In genomic region chr7:19821633-19822032, GRCm38 (mm10) we compare ENCODE assay signal across 14 mouse cellular contexts. TPM values are rescaled to one million over a fixed set of nuclear protein-coding genes. Genes with fewer than 3 reads are reported as not detected.
DNase-seq lines count a peak whose midpoint lies in the region; ATAC-seq and TF ChIP-seq lines count a peak whose summit lies in the region.
"Had no signal": no experiment of that assay in that cellular context is flagged by ENCODE, and none has a peak within 500 bp of the region (broad histone marks: within the 10 kb centered on the region; RNA-seq: fewer than 3 reads in every experiment).

No protein-coding gene starts in this region.

- TF ChIP-seq POLR2A in heart, adult 2 months (IDR thresholded peaks at IDR 0.05; ENCODE audit: insufficient read depth, low read depth, low read length) = no peak

- peak overlapping the region; percentile 99 for H3K9ac ChIP-seq in heart, adult 2 months (ENCODE audit: low read depth, low read length)
- H3K9ac ChIP-seq in lung, postnatal 0 days (replicated peaks; ENCODE audit: low read depth) = no peak overlapping the region
- H3K9ac ChIP-seq in limb, embryonic 11.5 days (ENCODE audit: low read length) = no peak overlapping the region
- peak overlapping the region; percentile 90; the same call in 1 of the 2 replicates for H3K9ac ChIP-seq in stomach, embryonic 16.5 days (ENCODE audit: low read length)
- no peak overlapping the region for H3K9ac ChIP-seq in midbrain, embryonic 13.5 days (replicated peaks)

- no peaks in the 10 kb centered on the region for H3K36me3 ChIP-seq in heart, adult 2 months (ENCODE audit: control insufficient read depth, insufficient read depth, low read length)
- H3K36me3 ChIP-seq in lung, postnatal 0 days (ENCODE audit: insufficient read depth, low read length) = no peaks in the 10 kb centered on the region
- H3K36me3 ChIP-seq in limb, embryonic 11.5 days (ENCODE audit: control insufficient read depth, insufficient read depth, low read length) = no peaks in the 10 kb centered on the region
- H3K36me3 ChIP-seq in stomach, embryonic 16.5 days (ENCODE audit: control insufficient read depth, insufficient read depth, low read length) = 0 out of 2 replicates have a peak, but pooled peaks cover 6% of the 10 kb centered on the region
- H3K36me3 ChIP-seq in midbrain, embryonic 13.5 days = no peaks in the 10 kb centered on the region
- H3K36me3 ChIP-seq: midbrain, embryonic 12.5 days had no signal

- H3K27ac ChIP-seq in heart, adult 2 months = peak overlapping the region; percentile 76
- 0 out of 2 replicates have a peak overlapping the region, but pooled peaks have one; percentile 88 for H3K27ac ChIP-seq in lung, postnatal 0 days (ENCODE audit: low read length)
- no peak overlapping the region for H3K27ac ChIP-seq in limb, embryonic 11.5 days (replicated peaks; ENCODE audit: low read depth, low read length)
- H3K27ac ChIP-seq in stomach, embryonic 16.5 days (ENCODE audit: low read length) = no peak overlapping the region
- no peak overlapping the region for H3K27ac ChIP-seq in midbrain, embryonic 13.5 days
- H3K27ac ChIP-seq: midbrain, embryonic 12.5 days had no signal

- H3K27me3 ChIP-seq in heart, adult 2 months (ENCODE audit: control insufficient read depth, insufficient read depth, low read length) = no peaks in the 10 kb centered on the region
- no peaks in the 10 kb centered on the region for H3K27me3 ChIP-seq in lung, postnatal 0 days (replicated peaks; ENCODE audit: insufficient read depth, low read length)
- H3K27me3 ChIP-seq in limb, embryonic 11.5 days (ENCODE audit: control insufficient read depth, insufficient read depth, low read length) = peaks cover 25% of the 10 kb centered on the region
- no peaks in the 10 kb centered on the region; the same call in 1 of the 2 replicates for H3K27me3 ChIP-seq in stomach, embryonic 16.5 days (ENCODE audit: control insufficient read depth, insufficient read depth, low read length)
- H3K27me3 ChIP-seq in midbrain, embryonic 13.5 days = peaks cover 63% of the 10 kb centered on the region

- no peak for TF ChIP-seq CTCF in heart, adult 2 months (IDR thresholded peaks at IDR 0.05)
- no peak for TF ChIP-seq CTCF in lung, postnatal 0 days (IDR thresholded peaks at IDR 0.05)

- peak overlapping the region; percentile 67; the same call in 1 of the 2 replicates for H3K4me3 ChIP-seq in heart, adult 2 months
- peak overlapping the region; percentile 48 for H3K4me3 ChIP-seq in lung, postnatal 0 days (ENCODE audit: low read depth, low read length)
- H3K4me3 ChIP-seq in limb, embryonic 11.5 days (ENCODE audit: low read depth, low read length) = no peak overlapping the region
- peak overlapping the region; percentile 64 for H3K4me3 ChIP-seq in stomach, embryonic 16.5 days (replicated peaks; ENCODE audit: low read length)
- H3K4me3 ChIP-seq in midbrain, embryonic 13.5 days (replicated peaks) = no peak overlapping the region

- H3K79me2 ChIP-seq in heart, adult 2 months (replicated peaks; ENCODE audit: control insufficient read depth, insufficient read depth, low read length) = no peaks in the 10 kb centered on the region

- peak overlapping the region; percentile 92 for H3K4me2 ChIP-seq in lung, postnatal 0 days (replicated peaks; ENCODE audit: low read depth, low read length)
- 0 out of 2 replicates have a peak overlapping the region, but pooled peaks have one; percentile 53 for H3K4me2 ChIP-seq in limb, embryonic 11.5 days (ENCODE audit: low read depth, severe bottlenecking)
- H3K4me2 ChIP-seq in stomach, embryonic 16.5 days (ENCODE audit: low read depth, low read length) = peak overlapping the region; percentile 97
- no peak overlapping the region for H3K4me2 ChIP-seq in midbrain, embryonic 13.5 days (replicated peaks)

- 91% methylated on average over 7 of the region's 7 CpGs for WGBS in heart, adult 2 months
- 72% methylated on average over 7 of the region's 7 CpGs for WGBS in lung, postnatal 0 days
- WGBS in limb, embryonic 11.5 days = 54% methylated on average over 7 of the region's 7 CpGs
- 76% methylated on average over 7 of the region's 7 CpGs for WGBS in stomach, embryonic 16.5 days
- 61% methylated on average over 7 of the region's 7 CpGs for WGBS in midbrain, embryonic 13.5 days

- no peak for ATAC-seq in lung, postnatal 0 days
- no peak for ATAC-seq in limb, embryonic 11.5 days (ENCODE audit: insufficient number of reproducible peaks, low FRiP score, low TSS enrichment, low read depth)
- no peak for ATAC-seq in stomach, embryonic 16.5 days (ENCODE audit: insufficient read depth, low FRiP score)
- no peak for ATAC-seq in midbrain, embryonic 13.5 days
- ATAC-seq: forebrain, postnatal 0 days had no signal

- no peak for DNase-seq in heart, adult 2 months
- DNase-seq in heart, postnatal 10 days = no peak
- DNase-seq in lung, postnatal 0 days (ENCODE audit: low spot score) = no peak
- no peak for DNase-seq in lung, postnatal 25 days (ENCODE audit: low spot score)
- DNase-seq in limb, embryonic 11.5 days (ENCODE audit: low spot score) = no peak
- no peak for DNase-seq in left cerebral cortex, postnatal 4 days
- DNase-seq: forebrain, postnatal 0 days had no signal

- H3K9me3 ChIP-seq in lung, postnatal 0 days (ENCODE audit: low read length) = no peaks in the 10 kb centered on the region
- H3K9me3 ChIP-seq in limb, embryonic 11.5 days (ENCODE audit: control insufficient read depth, low read length) = no peaks in the 10 kb centered on the region; the same call in 1 of the 2 replicates
- H3K9me3 ChIP-seq in stomach, embryonic 16.5 days (replicated peaks; ENCODE audit: control insufficient read depth, low read length) = no peaks in the 10 kb centered on the region
- H3K9me3 ChIP-seq in midbrain, embryonic 13.5 days = no peaks in the 10 kb centered on the region

- no peak for TF ChIP-seq EP300 in heart, adult 2 months (IDR thresholded peaks at IDR 0.05; ENCODE audit: insufficient read depth, low read depth, low read length)
- no peak for TF ChIP-seq EP300 in lung, postnatal 0 days (IDR thresholded peaks at IDR 0.05)

- intact Hi-C loops in heart, adult 2 months (cut with DNase I) = no loop called here
- intact Hi-C loops in heart, postnatal 10 days (cut with DNase I) = no loop called here
- intact Hi-C loops in left cerebral cortex, postnatal 4 days (cut with DNase I) = no loop called here

- H3K4me1 ChIP-seq in heart, adult 2 months (ENCODE audit: control insufficient read depth, insufficient read depth, low read length) = peaks cover 20% of the 10 kb centered on the region
- peaks cover 32% of the 10 kb centered on the region; the same call in 1 of the 2 replicates for H3K4me1 ChIP-seq in lung, postnatal 0 days (ENCODE audit: insufficient read depth, low read depth, low read length)
- H3K4me1 ChIP-seq in limb, embryonic 11.5 days (ENCODE audit: control insufficient read depth, insufficient read depth, low read length) = peaks cover 23% of the 10 kb centered on the region
- peaks cover 49% of the 10 kb centered on the region for H3K4me1 ChIP-seq in stomach, embryonic 16.5 days (ENCODE audit: control insufficient read depth, insufficient read depth, low read length)
- H3K4me1 ChIP-seq in midbrain, embryonic 13.5 days (replicated peaks) = peaks cover 31% of the 10 kb centered on the region

RNA-seq across cellular contexts. Expression of gene Bcl3, which starts 0.9 kb away (rescaled TPM):
- total RNA-seq in heart, adult 2 months (2021) = 1 to 10 TPM; 3.5 to 6.1 TPM
- 11.9 and 14.0 TPM in 2 replicates for polyA plus RNA-seq in heart, adult 2 months (2012; rRNA removed)
- 1 to 10 TPM; 5.6 to 5.7 TPM for total RNA-seq in heart, postnatal 10 days (2021)
- polyA plus RNA-seq in lung, postnatal 0 days (2015; fragmentation: Nextera tagmentation; extraction: Ambion mirVana) = 8.3 and 20.0 TPM in 2 replicates
- 0.71 and 1.2 TPM in 2 replicates for polyA plus RNA-seq in limb, embryonic 11.5 days (2014; fragmentation: Nextera tagmentation; extraction: Ambion mirVana)
- polyA plus RNA-seq in stomach, embryonic 16.5 days (2015; fragmentation: Nextera tagmentation; extraction: Ambion mirVana) = 9.2 TPM in 2 replicates
- 0.27 and 0.88 TPM in 2 replicates for polyA plus RNA-seq in midbrain, embryonic 13.5 days (2015; fragmentation: Nextera tagmentation; extraction: Ambion mirVana)
- 1 to 10 TPM in 1 of 2 experiments, under 1 TPM in 1; 0.76 to 1.3 TPM for total RNA-seq in left cerebral cortex, postnatal 4 days (2021)

RNA-seq across cellular contexts. Expression of gene Cblc, which starts 25.0 kb away (rescaled TPM):
- total RNA-seq in heart, adult 2 months (2021) = under 1 TPM; 0.63 to 0.77 TPM
- 0.41 and 1.2 TPM in 2 replicates for polyA plus RNA-seq in heart, adult 2 months (2012; rRNA removed)
- under 1 TPM in 1 of 2 experiments, not detected in 1; 0.50 TPM for total RNA-seq in heart, postnatal 10 days (2021)
- 18.4 and 23.9 TPM in 2 replicates for polyA plus RNA-seq in lung, postnatal 0 days (2015; fragmentation: Nextera tagmentation; extraction: Ambion mirVana)
- polyA plus RNA-seq in limb, embryonic 11.5 days (2014; fragmentation: Nextera tagmentation; extraction: Ambion mirVana) = 0.75 and 1.3 TPM in 2 replicates
- polyA plus RNA-seq in stomach, embryonic 16.5 days (2015; fragmentation: Nextera tagmentation; extraction: Ambion mirVana) = 31.2 and 32.9 TPM in 2 replicates
- polyA plus RNA-seq in midbrain, embryonic 13.5 days (2015; fragmentation: Nextera tagmentation; extraction: Ambion mirVana) = 0.32 TPM in 1 of 2 replicates, not detected in the other
- total RNA-seq in left cerebral cortex, postnatal 4 days (2021) = under 1 TPM in 1 of 2 experiments, not detected in 1; 0.93 TPM
- total RNA-seq: heart, postnatal 14 days; left cerebral cortex, adult 8-10 months had no signal
- polyA plus RNA-seq: cortical plate, adult 2 months had no signal

RNA-seq across cellular contexts. Expression of gene Gm19345, which starts 30.2 kb away (rescaled TPM):
- total RNA-seq in heart, adult 2 months (2021) = not detected
- not detected in 2 replicates for polyA plus RNA-seq in heart, adult 2 months (2012; rRNA removed)
- total RNA-seq in heart, postnatal 10 days (2021) = not detected
- polyA plus RNA-seq in lung, postnatal 0 days (2015; fragmentation: Nextera tagmentation; extraction: Ambion mirVana) = 0.12 and 0.24 TPM in 2 replicates
- not detected in 2 replicates for polyA plus RNA-seq in limb, embryonic 11.5 days (2014; fragmentation: Nextera tagmentation; extraction: Ambion mirVana)
- 0.31 and 0.36 TPM in 2 replicates for polyA plus RNA-seq in stomach, embryonic 16.5 days (2015; fragmentation: Nextera tagmentation; extraction: Ambion mirVana)
- polyA plus RNA-seq in midbrain, embryonic 13.5 days (2015; fragmentation: Nextera tagmentation; extraction: Ambion mirVana) = 5.7 and 6.6 TPM in 2 replicates
- 10 to 100 TPM; 14.8 to 15.9 TPM for total RNA-seq in left cerebral cortex, postnatal 4 days (2021)
- total RNA-seq: heart, postnatal 14 days had no signal
- polyA plus RNA-seq: kidney, embryonic 16.5 days had no signal

RNA-seq across cellular contexts. Expression of gene Ceacam16, which starts 39.5 kb away (rescaled TPM):
- total RNA-seq in heart, adult 2 months (2021) = under 1 TPM in 1 of 2 experiments, not detected in 1; 0.14 TPM
- polyA plus RNA-seq in heart, adult 2 months (2012; rRNA removed) = 0.35 and 0.66 TPM in 2 replicates
- not detected for total RNA-seq in heart, postnatal 10 days (2021)
- polyA plus RNA-seq in lung, postnatal 0 days (2015; fragmentation: Nextera tagmentation; extraction: Ambion mirVana) = 0.13 and 0.18 TPM in 2 replicates
- not detected in 2 replicates for polyA plus RNA-seq in limb, embryonic 11.5 days (2014; fragmentation: Nextera tagmentation; extraction: Ambion mirVana)
- not detected in 2 replicates for polyA plus RNA-seq in stomach, embryonic 16.5 days (2015; fragmentation: Nextera tagmentation; extraction: Ambion mirVana)
- 0.54 and 0.62 TPM in 2 replicates for polyA plus RNA-seq in midbrain, embryonic 13.5 days (2015; fragmentation: Nextera tagmentation; extraction: Ambion mirVana)
- not detected for total RNA-seq in left cerebral cortex, postnatal 4 days (2021)
- total RNA-seq: forebrain, postnatal 0 days; left cerebral cortex, adult 8-10 months had no signal
- polyA plus RNA-seq: cortical plate, adult 2 months had no signal

RNA-seq across cellular contexts. Expression of gene Bcam, which starts 50.8 kb away (rescaled TPM):
- 100 to 1,000 TPM; 190 to 214 TPM for total RNA-seq in heart, adult 2 months (2021)
- 240 and 262 TPM in 2 replicates for polyA plus RNA-seq in heart, adult 2 months (2012; rRNA removed)
- 100 to 1,000 TPM; 299 to 317 TPM for total RNA-seq in heart, postnatal 10 days (2021)
- polyA plus RNA-seq in lung, postnatal 0 days (2015; fragmentation: Nextera tagmentation; extraction: Ambion mirVana) = 477 and 507 TPM in 2 replicates
- 43.0 and 44.1 TPM in 2 replicates for polyA plus RNA-seq in limb, embryonic 11.5 days (2014; fragmentation: Nextera tagmentation; extraction: Ambion mirVana)
- 118 and 122 TPM in 2 replicates for polyA plus RNA-seq in stomach, embryonic 16.5 days (2015; fragmentation: Nextera tagmentation; extraction: Ambion mirVana)
- 5.2 and 6.4 TPM in 2 replicates for polyA plus RNA-seq in midbrain, embryonic 13.5 days (2015; fragmentation: Nextera tagmentation; extraction: Ambion mirVana)
- 1 to 10 TPM; 6.8 to 7.4 TPM for total RNA-seq in left cerebral cortex, postnatal 4 days (2021)

Comparison
In these comparisons a context has a peak if more than half of its experiments do, and no peak if none do; other contexts are left out.
1. H3K27ac ChIP-seq: peak in heart, adult 2 months (single experiment) and lung, postnatal 0 days (single experiment); none in limb, embryonic 11.5 days (single experiment), stomach, embryonic 16.5 days (single experiment) and midbrain, embryonic 13.5 days (single experiment).
2. H3K4me3 ChIP-seq: peak in heart, adult 2 months (single experiment), lung, postnatal 0 days (single experiment) and stomach, embryonic 16.5 days (single experiment); none in limb, embryonic 11.5 days (single experiment) and midbrain, embryonic 13.5 days (single experiment).
3. H3K9ac ChIP-seq: peak in heart, adult 2 months (single experiment) and stomach, embryonic 16.5 days (single experiment); none in lung, postnatal 0 days (single experiment), limb, embryonic 11.5 days (single experiment) and midbrain, embryonic 13.5 days (single experiment).